Mouse (Mus musculus): ENCODE data around the gene Reep3. TPM values are rescaled to one million over a fixed set of nuclear protein-coding genes. Genes with fewer than 3 reads are reported as not detected.

Gene Reep3
- total and polyA plus RNA-seq, 3 experiments, result 0.01 TPM; not detected in 2

GRCm38 (mm10) chr10:67107017-67107761 lies 10.4 kb upstream of the Reep3 start:
- DNase-seq (ENCODE audit: low read depth, low spot score), result no peak
- Histone ChIP-seq H3K9me3 (replicated peaks; ENCODE audit: insufficient read depth, low read length) (no peaks in the 10 kb centered on the region), H3K4me3 (ENCODE audit: control insufficient read depth in 1 of 2, insufficient read depth in 1 of 2, low read depth in 2 of 2, low read length in 2 of 2) (no peak overlapping the region), H3K27me3 (ENCODE audit: control insufficient read depth in 1 of 2, insufficient read depth in 2 of 2, low read length in 2 of 2) (no peaks in the 10 kb centered on the region), H3K9ac (ENCODE audit: control insufficient read depth, low read depth, low read length, poor library complexity, severe bottlenecking) (no peak overlapping the region), H3K27ac (ENCODE audit: control insufficient read depth, low read depth, low read length) (no peak overlapping the region), H3K36me3 (ENCODE audit: control insufficient read depth in 1 of 2, insufficient read depth in 2 of 2, low read length in 2 of 2) (no peaks in the 10 kb centered on the region), H3K79me2 (ENCODE audit: control insufficient read depth, insufficient read depth, low read length, poor library complexity) (no peaks in the 10 kb centered on the region), H3K4me1 (ENCODE audit: control insufficient read depth in 1 of 2, insufficient read depth in 2 of 2, low read length in 2 of 2) (no peaks in the 10 kb centered on the region)
- TF ChIP-seq POLR2AphosphoS2 (IDR thresholded peaks at IDR 0.05; ENCODE audit: low read length) (no peak), TAL1 (IDR thresholded peaks at IDR 0.05; ENCODE audit: low read length) (no peak), USF1 (IDR thresholded peaks at IDR 0.05; ENCODE audit: low read depth, low read length) (no peak), ZKSCAN1 (IDR thresholded peaks at IDR 0.05; ENCODE audit: low read depth, low read length) (no peak), E2F4 (IDR thresholded peaks at IDR 0.05; ENCODE audit: borderline replicate concordance, low read depth, low read length) (no peak), RCOR1 (IDR thresholded peaks at IDR 0.05; ENCODE audit: low read depth, low read length) (no peak), UBTF (IDR thresholded peaks at IDR 0.05; ENCODE audit: borderline replicate concordance, insufficient read depth, low read depth, low read length) (no peak), HCFC1 (IDR thresholded peaks at IDR 0.05; ENCODE audit: low read depth, low read length) (no peak), MYC (IDR thresholded peaks at IDR 0.05; ENCODE audit: low read depth, low read length) (no peak), NELFE (IDR thresholded peaks at IDR 0.05; ENCODE audit: low read depth, low read length) (no peak), TBP (IDR thresholded peaks at IDR 0.05; ENCODE audit: low read depth, low read length) (no peak), POLR2A (IDR thresholded peaks at IDR 0.05; ENCODE audit: control insufficient read depth in 1 of 2, insufficient read depth in 1 of 2, low read depth in 1 of 2, low read length in 2 of 2, poor library complexity in 1 of 2) (no peak), POLR2AphosphoS5 (IDR thresholded peaks at IDR 0.05; ENCODE audit: borderline replicate concordance, low read depth, low read length) (no peak), ELF1 (IDR thresholded peaks at IDR 0.05; ENCODE audit: low read depth, low read length) (no peak), MEF2A (IDR thresholded peaks at IDR 0.05; ENCODE audit: extremely low read depth, insufficient replicate concordance, low read depth, low read length, poor library complexity, severe bottlenecking) (no peak), ZMIZ1 (IDR thresholded peaks at IDR 0.05; ENCODE audit: low read depth, low read length) (no peak), RAD21 (IDR thresholded peaks at IDR 0.05; ENCODE audit: low read depth, low read length) (no peak)

- no peak for DNase-seq (ENCODE audit: low read depth, low spot score)
- no peak overlapping the region for H3K27ac ChIP-seq (ENCODE audit: control insufficient read depth, low read depth, low read length)
- H3K4me1 ChIP-seq (ENCODE audit: control insufficient read depth in 1 of 2, insufficient read depth in 2 of 2, low read length in 2 of 2), result no peaks in the 10 kb centered on the region
- H3K4me3 ChIP-seq (ENCODE audit: control insufficient read depth in 1 of 2, insufficient read depth in 1 of 2, low read depth in 2 of 2, low read length in 2 of 2), result no peak overlapping the region
- H3K9me3 ChIP-seq (replicated peaks; ENCODE audit: insufficient read depth, low read length), result no peaks in the 10 kb centered on the region
- no peak overlapping the region for H3K9ac ChIP-seq (ENCODE audit: control insufficient read depth, low read depth, low read length, poor library complexity, severe bottlenecking)
- TF ChIP-seq MXI1 (IDR thresholded peaks at IDR 0.05; ENCODE audit: low read depth, low read length) (no peak), ZKSCAN1 (IDR thresholded peaks at IDR 0.05; ENCODE audit: low read depth, low read length) (no peak)
- H3K36me3 ChIP-seq (ENCODE audit: control insufficient read depth in 1 of 2, insufficient read depth in 2 of 2, low read length in 2 of 2), result no peaks in the 10 kb centered on the region
- H3K79me2 ChIP-seq (ENCODE audit: control insufficient read depth, insufficient read depth, low read length, poor library complexity), result no peaks in the 10 kb centered on the region
- H3K27me3 ChIP-seq (ENCODE audit: control insufficient read depth in 1 of 2, insufficient read depth in 2 of 2, low read length in 2 of 2), result no peaks in the 10 kb centered on the region
Measured at GRCm38 (mm10) chr10:67106400-67106799, 9.7 kb upstream of the Reep3 start.
